Mouse (Mus musculus) olfactory bulb, adult 2 months (tissue): ENCODE results near the gene Lmx1b. TPM values are rescaled to one million over a fixed set of nuclear protein-coding genes. Genes with fewer than 3 reads are reported as not detected.

ENCODE experiments used
- H3K27ac ChIP-seq: fragments of 200-500 bp; 2 replicates; pipeline ENCODE4 v1.5.1; 2012; ENCODE audit warnings: low read depth, low read length; ENCODE audit not compliant: insufficient read depth
- H3K4me1 ChIP-seq: fragments of 200-500 bp; 2 replicates; pipeline ENCODE4 v1.6.1; 2012; ENCODE audit warnings: low read length; ENCODE audit not compliant: control insufficient read depth, insufficient read depth
- H3K4me3 ChIP-seq: fragments of 200-500 bp; 2 replicates; pipeline ENCODE4 v1.5.1; 2012; ENCODE audit warnings: mild to moderate bottlenecking, low read depth, low read length, moderate library complexity; ENCODE audit not compliant: insufficient read depth
- CTCF ChIP-seq: fragments of 200-500 bp; IDR thresholded peaks from 2 replicates; pipeline ENCODE4 v1.5.1; 2012; ENCODE audit warnings: low read depth, mild to moderate bottlenecking, low read length, moderate library complexity; ENCODE audit not compliant: insufficient read depth
- POLR2A ChIP-seq: fragments of 200-500 bp; IDR thresholded peaks from 2 replicates; pipeline ENCODE4 v1.6.1; 2012; ENCODE audit warnings: mild to moderate bottlenecking, low read depth, low read length, moderate library complexity; ENCODE audit not compliant: insufficient read depth
- WGBS: fragments of 180-500 bp; shearing (Covaris S2); methylation state at CpG from one replicate; pipeline ENCODE4 v1.1.7; 2018; 5-methylcytosine and 5-hydroxymethylcytosine counted together
- polyA plus RNA-seq: library from polyadenylated mRNA; stranded (reverse); fragments of >200 nt; gene quantifications from 2 replicates; pipeline ENCODE4 v1.2.4, GENCODE M21; 2012; ENCODE audit warnings: low replicate concordance; ENCODE audit not compliant: missing spikeins, insufficient read depth, insufficient read length

The Lmx1b gene
- polyA plus RNA-seq, 1 experiment: not detected

GRCm38 (mm10) chr2:33543429-33544202 lies 96.7 kb downstream of the Lmx1b start:
- H3K27ac ChIP-seq: peak overlapping the region; percentile 89
- no peak for TF ChIP-seq CTCF
- H3K4me3 ChIP-seq: peak overlapping the region; percentile 50
- WGBS: under 1% methylated on average over 34 of the region's 38 CpGs
- H3K4me1 ChIP-seq: peaks cover 32% of the 10 kb centered on the region

- TF ChIP-seq CTCF (no peak), POLR2A (no peak)
- H3K27ac ChIP-seq: peak overlapping the region; percentile 89
- WGBS: under 1% methylated on average over 11 of the region's 11 CpGs
- H3K4me3 ChIP-seq: peak overlapping the region; percentile 18
- H3K4me1 ChIP-seq: peaks cover 32% of the 10 kb centered on the region
Measured at GRCm38 (mm10) chr2:33542696-33543428, 97.4 kb downstream of the Lmx1b start.

DNA sequence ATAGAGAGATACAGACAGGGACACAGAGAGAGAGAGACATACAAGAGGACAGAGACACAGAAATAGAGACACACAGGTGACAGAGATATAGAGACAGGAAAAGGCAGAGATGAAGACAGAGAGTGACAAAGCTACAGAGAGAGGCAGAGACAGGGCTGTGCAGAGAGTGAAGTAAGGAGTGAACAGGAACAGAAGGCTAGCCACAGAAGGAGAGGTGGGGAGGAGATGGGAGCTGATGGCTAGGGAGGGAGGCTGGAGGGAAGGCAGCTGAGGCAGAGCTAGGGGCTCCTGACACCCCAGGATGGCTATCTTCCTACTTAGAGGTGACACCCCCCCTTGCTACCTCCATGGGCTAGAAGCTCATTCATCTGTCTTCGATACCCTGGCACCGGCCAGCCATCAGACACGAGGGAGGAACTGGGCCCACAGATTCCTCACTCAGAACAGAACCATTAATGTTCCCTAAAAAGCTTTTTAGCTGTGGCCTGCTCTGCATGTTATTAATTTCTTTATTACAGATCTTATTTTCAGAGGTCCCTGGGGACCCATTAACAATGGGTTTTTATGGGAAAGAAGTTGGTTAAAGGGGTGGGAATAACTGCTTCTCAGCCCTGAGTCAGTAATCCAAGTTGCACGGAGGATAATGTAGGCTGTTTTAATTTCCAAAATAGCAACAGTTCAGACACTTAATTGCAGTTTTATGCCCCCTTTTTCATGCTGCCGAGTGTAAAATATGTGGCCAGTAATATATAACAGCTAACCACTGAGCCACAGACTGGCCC lies 114.8 kb downstream of the Lmx1b start:
- no peak overlapping the region for H3K4me3 ChIP-seq
- H3K27ac ChIP-seq: no peak overlapping the region; the same call in 1 of the 2 replicates
- TF ChIP-seq CTCF: no peak
- no peak for TF ChIP-seq POLR2A
- 25% methylated on average over 5 of the region's 5 CpGs for WGBS
- H3K4me1 ChIP-seq: peaks cover 10% of the 10 kb centered on the region

- no peaks in the 10 kb centered on the region for H3K4me1 ChIP-seq
- H3K27ac ChIP-seq: no peak overlapping the region
- no peak overlapping the region for H3K4me3 ChIP-seq
- WGBS: 83% methylated on average over 19 of the region's 19 CpGs
- TF ChIP-seq POLR2A: no peak
- TF ChIP-seq CTCF: no peak
Measured at GRCm38 (mm10) chr2:33515856-33516255, 124.5 kb downstream of the Lmx1b start.

GRCm38 (mm10) chr2:33515431-33515830 lies 124.9 kb downstream of the Lmx1b start:
- TF ChIP-seq POLR2A (no peak), CTCF (no peak)
- H3K27ac ChIP-seq: no peak overlapping the region
- H3K4me1 ChIP-seq: no peaks in the 10 kb centered on the region
- no peak overlapping the region for H3K4me3 ChIP-seq
- WGBS: 91% methylated on average over 8 of the region's 8 CpGs

Other genes with a start within 250 kb of the Lmx1b start
- gene Zbtb34, start 209.2 kb downstream of the Lmx1b start, polyA plus RNA-seq: not detected in 2 replicates
- gene Zbtb43, start 172.0 kb downstream of the Lmx1b start, polyA plus RNA-seq: not detected in 2 replicates
- not detected in 2 replicates for gene Mvb12b, start 247.4 kb upstream of the Lmx1b start, polyA plus RNA-seq